Mouse (Mus musculus) spleen, postnatal 14 days (tissue): Measurements from ENCODE around the gene Pheta1.

ENCODE experiments used
- DNase-seq, 2 experiments: peaks; one replicate each; pipeline ENCODE4 v3.0.0; 2021 to 2022; ENCODE audit warnings: low spot score in 2 of 2

Pheta1 gene

DNA sequence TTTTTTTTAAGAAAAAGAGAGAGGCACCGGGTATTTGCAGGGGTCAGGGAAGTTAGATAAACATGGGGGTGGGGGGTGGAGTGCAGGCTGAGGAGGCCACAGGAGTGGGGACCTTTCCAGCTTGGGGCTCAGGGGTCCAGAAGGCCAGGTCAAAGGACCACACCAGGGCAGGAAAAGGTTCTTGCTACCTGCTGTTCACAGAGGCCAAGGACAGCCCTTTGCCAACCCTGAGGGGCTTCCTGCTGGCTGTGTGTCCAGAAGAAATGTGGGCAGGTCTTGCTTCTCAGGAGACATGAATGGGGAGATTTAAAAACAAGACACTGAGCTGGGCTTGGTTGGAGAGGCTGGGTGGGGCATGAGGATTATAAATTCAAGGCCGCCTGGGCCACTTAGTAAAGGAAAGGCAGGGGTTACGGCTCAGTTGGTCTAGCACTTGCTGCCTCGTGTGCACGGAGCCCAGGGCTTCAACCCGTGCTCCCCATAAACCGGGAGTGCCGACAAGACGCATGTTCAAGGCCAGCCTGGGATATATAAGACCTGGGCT lies 41.1 kb downstream of the Pheta1 start:
- no peak for DNase-seq

DNA sequence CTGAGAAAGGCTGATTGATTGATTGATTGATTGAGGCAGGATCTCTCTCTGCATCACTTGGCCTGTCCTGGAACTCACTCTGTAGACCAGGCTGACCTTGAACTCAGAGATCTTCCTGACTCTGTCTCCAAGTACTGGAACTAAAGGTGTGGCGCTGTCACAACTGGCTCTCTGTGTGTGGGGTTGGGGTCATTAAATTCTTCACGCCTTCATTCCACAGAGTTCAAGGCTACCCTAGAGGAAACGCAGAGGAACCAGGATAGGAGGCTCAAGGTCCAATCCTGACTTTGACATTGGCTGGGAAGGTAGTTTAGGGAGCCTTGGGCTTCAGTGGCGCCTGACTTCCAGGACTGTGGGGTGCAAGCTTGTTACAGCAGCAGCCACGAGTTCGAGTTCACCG lies 42.1 kb downstream of the Pheta1 start:
- DNase-seq: no peak

GRCm38 (mm10) chr5:121892281-121892680 lies 43.5 kb downstream of the Pheta1 start:
- DNase-seq: no peak

DNA sequence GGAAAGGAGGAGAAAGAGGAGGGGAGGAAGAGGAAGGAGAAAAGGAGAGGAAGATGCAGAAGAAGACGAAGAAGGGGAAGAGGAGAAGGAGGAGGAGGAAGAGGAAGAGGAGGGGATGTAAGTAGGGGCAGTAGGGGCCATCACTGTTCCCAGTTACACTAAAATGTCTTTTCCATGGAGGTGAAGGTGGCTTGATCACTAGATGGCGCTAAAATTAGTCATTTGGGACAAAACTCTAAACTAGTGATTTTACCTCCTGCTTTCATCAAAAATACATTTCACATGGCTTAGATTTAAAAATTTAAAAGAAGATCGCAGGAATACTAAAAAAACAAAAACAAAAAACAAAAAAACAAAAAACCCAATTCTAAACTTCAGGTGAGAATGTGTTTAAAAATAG lies 44.8 kb downstream of the Pheta1 start:
- DNase-seq: no peak

- no peak for DNase-seq
Observed at GRCm38 (mm10) chr5:121894647-121895046, 45.9 kb downstream of the Pheta1 start.

DNA sequence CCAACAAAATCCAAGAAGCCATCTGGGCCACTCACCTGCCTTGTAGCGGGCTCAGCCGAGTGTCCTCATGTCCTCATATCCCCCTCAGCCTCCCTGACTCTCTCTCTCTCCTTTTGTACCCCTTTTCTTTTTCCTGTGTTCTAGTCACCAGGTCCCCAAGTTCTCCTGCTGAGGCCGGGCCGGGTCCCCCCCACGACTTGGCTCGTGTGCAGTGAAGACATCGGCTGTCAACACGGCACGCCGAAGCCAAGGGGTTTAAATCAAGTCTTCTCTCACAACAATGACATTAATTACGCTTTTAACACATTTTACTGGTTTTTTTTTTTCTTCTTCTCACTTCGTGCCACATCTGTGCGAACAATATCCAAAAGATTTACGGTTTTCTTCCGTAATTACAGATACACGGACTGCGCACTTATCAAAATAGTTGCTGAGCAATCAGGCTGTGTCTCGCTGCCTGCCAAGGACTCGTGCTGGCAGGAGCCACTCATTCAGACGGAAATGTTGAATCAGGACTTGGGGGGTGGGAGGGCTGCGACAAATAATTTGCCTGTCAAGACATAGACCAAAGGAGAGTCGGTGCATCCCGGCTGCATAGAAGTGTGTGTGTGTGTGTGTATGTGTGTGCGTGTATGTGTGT lies 46.5 kb downstream of the Pheta1 start:
- no peak for DNase-seq

GRCm38 (mm10) chr5:121902809-121903745 lies 54.3 kb downstream of the Pheta1 start:
- DNase-seq: no peak
